Mouse (Mus musculus): ENCODE data around the gene Lrrc46. TPM values are rescaled to one million over a fixed set of nuclear protein-coding genes. Genes with fewer than 3 reads are reported as not detected.

Gene Lrrc46
- 0.28 and 0.35 TPM in 2 replicates for polyA plus RNA-seq (2016; fragmentation: Nextera tagmentation; extraction: Ambion mirVana)

DNA sequence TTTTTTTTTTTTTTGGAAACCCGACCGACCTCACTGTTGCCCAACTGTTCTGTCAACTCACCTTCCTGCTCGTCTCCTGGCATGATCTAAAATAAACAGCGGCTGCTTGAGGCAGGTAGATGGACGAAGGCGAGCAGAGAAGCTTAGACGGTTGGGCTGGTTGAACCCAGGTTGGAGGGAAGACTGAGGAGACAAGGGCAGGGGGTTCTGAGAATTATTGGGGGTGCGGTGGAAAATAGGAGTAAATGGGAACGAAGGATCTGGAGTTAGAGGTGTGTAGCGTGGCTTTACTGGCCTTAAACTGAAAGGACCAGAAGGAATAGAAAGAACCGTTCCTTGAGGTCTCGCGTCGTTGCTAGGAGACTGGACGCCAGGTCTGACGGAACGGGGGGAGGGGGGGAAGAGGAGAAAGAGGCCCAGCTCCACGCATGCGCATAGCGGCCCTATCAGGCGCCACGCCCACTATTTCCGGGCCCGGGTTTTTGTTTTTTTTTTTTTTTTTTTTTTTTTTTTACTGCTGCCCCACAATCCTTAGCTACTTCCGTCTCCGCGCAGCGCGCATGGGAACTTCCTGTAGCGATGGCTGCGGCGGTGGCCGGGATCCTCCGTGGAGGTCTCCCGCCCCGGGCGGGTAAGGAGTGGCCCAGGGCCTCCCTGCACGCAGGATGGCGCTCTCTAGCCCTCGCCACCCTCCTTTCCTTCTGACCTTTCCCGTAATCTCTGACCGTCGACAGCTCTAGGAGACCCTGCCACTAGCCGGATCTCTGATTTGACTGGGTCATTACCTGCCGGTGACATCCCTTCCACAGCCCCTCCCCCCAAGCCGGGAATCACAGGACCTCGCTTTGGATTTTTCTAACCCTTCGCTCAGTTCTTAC, at the start of gene Lrrc46, which contains the start of gene Mrpl10:
Gene Lrrc46 (minus strand): TSS at position 386 of the 878 bp plus-strand sequence.
Gene Mrpl10 (plus strand): TSS at position 539 of the 878 bp plus-strand sequence.
- Histone ChIP-seq H3K36me3 (peaks cover 24% of the 10 kb centered on the region), H3K27me3 (ENCODE audit: insufficient read depth, poor library complexity, severe bottlenecking) (no peaks in the 10 kb centered on the region), H3K27ac (peak within 1 kb of the TSS; percentile 92), H3K9me3 (no peaks in the 10 kb centered on the region), H3K4me1 (peaks cover 11% of the 10 kb centered on the region), H3K4me3 (peak within 1 kb of the TSS; percentile 85)
- DNase-seq (ENCODE audit: low spot score), result peak; percentile 95
- under 1% methylated on average over 41 of the region's 48 CpGs for WGBS

- Histone ChIP-seq H3K4me3 (no peak overlapping the region), H3K27ac (no peak overlapping the region), H3K27me3 (ENCODE audit: insufficient read depth, poor library complexity, severe bottlenecking) (peaks cover 26% of the 10 kb centered on the region), H3K36me3 (no peaks in the 10 kb centered on the region), H3K9me3 (peaks cover 11% of the 10 kb centered on the region), H3K4me1 (peaks cover 10% of the 10 kb centered on the region)
- 66% methylated on average over 6 of the region's 6 CpGs for WGBS
- no peak for DNase-seq (ENCODE audit: low spot score)
Observed at GRCm38 (mm10) chr11:97086365-97086764, 45.2 kb upstream of the Lrrc46 start.

DNA sequence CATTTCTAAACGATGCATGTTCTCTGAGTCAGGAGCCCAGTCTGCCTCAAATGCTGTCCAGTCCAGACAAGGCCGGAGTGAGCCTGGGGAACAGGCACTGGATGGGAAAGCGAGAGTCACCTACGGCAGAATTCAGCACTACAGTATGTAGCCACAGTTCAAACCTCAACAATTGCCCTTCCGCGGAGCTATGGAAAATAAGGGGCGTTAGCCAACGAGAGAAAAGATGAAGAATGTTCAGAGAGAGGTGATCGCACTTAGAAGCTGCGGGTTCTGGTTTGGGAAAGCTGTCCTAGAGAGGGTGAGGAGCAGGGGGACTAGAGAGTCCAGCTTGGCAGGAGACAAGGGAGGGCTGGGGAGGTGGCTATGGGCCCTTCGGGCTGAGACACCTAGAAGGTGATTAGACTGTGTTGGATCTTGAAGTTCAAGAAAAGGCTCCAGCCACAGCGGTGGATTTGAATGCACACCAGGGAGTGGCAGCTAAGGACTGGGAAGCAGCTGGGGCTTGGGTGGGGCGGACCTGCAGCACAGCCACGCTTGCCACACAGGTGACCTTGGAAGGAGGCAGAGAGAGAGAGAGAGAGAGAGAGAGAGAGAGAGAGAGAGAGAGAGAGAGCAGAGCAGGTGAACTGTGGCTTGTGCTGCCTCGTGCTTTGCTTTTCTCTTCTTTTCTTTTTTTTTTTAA, 43.8 kb upstream of the Lrrc46 start:
- 83% methylated on average over 15 of the region's 15 CpGs for WGBS
- no peak overlapping the region for H3K4me3 ChIP-seq
- H3K27ac ChIP-seq, result no peak overlapping the region
- no peak for DNase-seq (ENCODE audit: low spot score)
- no peaks in the 10 kb centered on the region for H3K36me3 ChIP-seq
- peaks cover 10% of the 10 kb centered on the region for H3K4me1 ChIP-seq
- peaks cover 11% of the 10 kb centered on the region for H3K9me3 ChIP-seq
- H3K27me3 ChIP-seq (ENCODE audit: insufficient read depth, poor library complexity, severe bottlenecking), result peaks cover 26% of the 10 kb centered on the region

DNA sequence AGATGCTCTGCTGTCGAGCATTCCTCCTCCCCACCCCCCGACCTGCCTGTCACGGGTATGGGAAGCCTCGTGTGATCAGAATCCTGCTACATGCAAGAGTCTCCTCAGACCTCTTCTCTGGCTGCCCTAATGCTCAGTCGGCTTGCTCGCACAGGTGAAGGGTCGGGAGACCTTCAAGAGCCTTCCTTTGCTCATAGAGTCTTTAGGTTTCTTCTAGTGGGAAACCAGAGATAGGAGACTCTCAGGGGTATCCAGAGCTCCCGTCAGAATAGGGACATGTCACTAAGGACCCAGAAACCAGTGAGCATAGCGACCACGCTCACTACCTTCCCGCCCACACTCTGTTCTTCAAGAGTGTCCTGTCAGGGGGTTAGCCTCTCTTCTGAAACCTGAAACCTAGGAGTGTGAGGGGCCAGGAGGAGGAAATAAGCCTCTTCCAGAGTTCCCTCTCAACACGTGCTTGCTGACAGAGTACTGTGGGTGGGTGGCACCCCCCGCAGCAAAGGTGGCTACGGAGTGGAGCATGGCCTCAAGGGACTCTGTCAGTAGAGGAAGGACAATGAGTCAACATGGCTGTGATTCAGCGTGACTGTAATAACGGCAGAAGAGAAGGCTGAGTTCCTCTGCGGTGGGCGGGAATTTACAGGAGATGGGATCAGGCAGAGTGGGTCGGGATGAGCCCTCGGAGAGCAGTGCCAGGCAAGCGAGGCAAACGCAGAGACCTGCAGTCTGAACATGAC, 42.4 kb upstream of the Lrrc46 start:
- 23% methylated on average over 22 of the region's 22 CpGs for WGBS
- DNase-seq (ENCODE audit: low spot score), result no peak
- peaks cover 11% of the 10 kb centered on the region for H3K9me3 ChIP-seq
- H3K4me3 ChIP-seq, result peak overlapping the region; percentile 22
- H3K4me1 ChIP-seq, result peaks cover 10% of the 10 kb centered on the region
- no peak overlapping the region for H3K27ac ChIP-seq
- no peaks in the 10 kb centered on the region for H3K36me3 ChIP-seq
- H3K27me3 ChIP-seq (ENCODE audit: insufficient read depth, poor library complexity, severe bottlenecking), result peaks cover 26% of the 10 kb centered on the region

DNA sequence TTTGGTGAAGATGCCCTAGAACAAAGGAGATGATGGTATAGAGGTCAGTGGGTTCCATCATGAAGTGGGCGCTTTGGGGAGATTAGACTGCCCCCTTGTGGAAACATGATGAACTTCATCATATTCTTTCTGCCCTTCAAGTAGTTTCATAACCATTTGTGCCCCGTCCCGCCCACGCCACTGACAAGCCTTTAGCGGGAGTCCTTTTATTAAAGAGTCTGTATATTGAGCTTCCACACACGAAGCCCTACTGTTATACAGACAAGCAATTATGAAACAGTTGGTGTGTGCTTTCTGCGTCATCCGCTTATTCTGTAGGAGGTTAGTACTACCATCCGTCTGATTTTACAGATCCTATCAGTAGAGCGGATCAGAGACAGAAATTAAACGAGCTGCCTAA, 41.8 kb upstream of the Lrrc46 start:
- WGBS, result 39% methylated on average over 11 of the region's 11 CpGs
- peaks cover 26% of the 10 kb centered on the region for H3K27me3 ChIP-seq (ENCODE audit: insufficient read depth, poor library complexity, severe bottlenecking)
- 0 out of 2 replicates have a peak overlapping the region, but pooled peaks have one; percentile 22 for H3K4me3 ChIP-seq
- H3K36me3 ChIP-seq, result no peaks in the 10 kb centered on the region
- H3K27ac ChIP-seq, result no peak overlapping the region
- H3K9me3 ChIP-seq, result peaks cover 11% of the 10 kb centered on the region
- H3K4me1 ChIP-seq, result peaks cover 10% of the 10 kb centered on the region
- no peak for DNase-seq (ENCODE audit: low spot score)

DNA sequence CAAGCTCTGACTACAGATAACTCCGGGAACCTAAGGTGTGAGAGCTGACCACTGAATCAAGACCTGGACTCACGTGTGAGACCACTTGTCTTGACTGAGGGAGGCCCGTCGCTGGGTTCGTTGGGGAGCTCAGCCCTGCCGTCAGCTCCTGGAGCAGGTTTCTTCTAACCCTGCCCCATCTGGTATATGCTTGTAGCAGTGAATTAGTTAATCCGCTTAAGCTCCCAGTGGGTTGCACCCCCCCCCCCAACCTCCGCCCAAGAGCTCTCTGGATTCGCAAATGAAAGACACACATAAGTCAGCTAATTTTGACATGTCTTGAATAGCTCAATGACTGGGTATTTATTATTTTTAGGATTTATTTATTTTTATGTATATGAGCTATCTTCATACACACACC, 39.1 kb upstream of the Lrrc46 start:
- H3K27ac ChIP-seq, result no peak overlapping the region
- WGBS, result 16% methylated on average over 9 of the region's 9 CpGs
- peaks cover 4% of the 10 kb centered on the region for H3K9me3 ChIP-seq
- no peak for DNase-seq (ENCODE audit: low spot score)
- H3K36me3 ChIP-seq, result no peaks in the 10 kb centered on the region
- peaks cover 10% of the 10 kb centered on the region for H3K4me1 ChIP-seq
- H3K27me3 ChIP-seq (ENCODE audit: insufficient read depth, poor library complexity, severe bottlenecking), result peaks cover 26% of the 10 kb centered on the region
- no peak overlapping the region for H3K4me3 ChIP-seq

DNA sequence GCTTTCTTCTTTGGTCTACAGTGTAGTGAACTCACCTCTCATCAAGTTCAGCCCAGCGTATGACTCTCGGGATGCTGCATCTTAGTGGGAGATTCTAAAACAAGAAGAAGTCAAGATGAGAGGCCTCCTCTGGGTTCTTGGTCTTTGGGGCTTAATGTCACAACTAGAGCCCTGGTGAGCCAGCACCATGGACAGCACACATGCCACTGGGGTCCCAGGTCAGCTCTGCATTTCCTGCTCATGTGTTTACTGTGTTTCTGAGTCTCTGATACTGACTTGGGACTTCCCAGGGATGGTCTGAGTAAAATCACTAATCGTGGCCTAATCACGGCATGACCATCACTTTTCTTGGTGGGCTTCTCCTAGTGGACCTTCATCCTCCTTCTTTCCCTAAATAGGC, 37.5 kb upstream of the Lrrc46 start:
- DNase-seq (ENCODE audit: low spot score), result peak; percentile 83
- H3K4me3 ChIP-seq, result no peak overlapping the region
- H3K4me1 ChIP-seq, result peaks cover 10% of the 10 kb centered on the region
- H3K27ac ChIP-seq, result no peak overlapping the region
- H3K27me3 ChIP-seq (ENCODE audit: insufficient read depth, poor library complexity, severe bottlenecking), result peaks cover 11% of the 10 kb centered on the region
- H3K36me3 ChIP-seq, result no peaks in the 10 kb centered on the region
- 36% methylated on average over 4 of the region's 4 CpGs for WGBS
- peaks cover 4% of the 10 kb centered on the region for H3K9me3 ChIP-seq

DNA sequence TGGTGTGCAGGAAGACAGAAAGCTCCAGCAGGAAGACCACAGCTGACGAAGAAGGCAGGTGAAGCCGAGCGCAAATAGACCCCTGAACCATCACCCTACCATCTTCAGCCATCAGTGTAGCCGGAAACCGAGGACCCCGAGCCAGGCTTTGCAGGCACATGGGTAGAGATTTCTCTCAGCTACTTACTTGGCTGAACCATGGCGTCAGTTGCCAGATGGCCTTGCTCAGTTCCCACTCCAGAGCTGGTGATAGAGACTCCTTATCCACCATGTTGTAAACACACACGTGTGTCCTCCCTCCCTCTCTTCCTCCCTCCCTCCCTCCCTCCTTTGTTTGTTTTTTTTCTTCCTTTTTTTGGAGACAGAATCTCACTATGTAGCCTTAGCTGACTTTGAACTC, 33.0 kb upstream of the Lrrc46 start:
- Histone ChIP-seq H3K9me3 (no peaks in the 10 kb centered on the region), H3K36me3 (no peaks in the 10 kb centered on the region), H3K27ac (no peak overlapping the region), H3K27me3 (ENCODE audit: insufficient read depth, poor library complexity, severe bottlenecking) (no peaks in the 10 kb centered on the region), H3K4me1 (peaks cover 15% of the 10 kb centered on the region), H3K4me3 (no peak overlapping the region)
- DNase-seq (ENCODE audit: low spot score), result no peak
- WGBS, result 59% methylated on average over 8 of the region's 8 CpGs

- 34% methylated on average over 3 of the region's 3 CpGs for WGBS
- H3K4me1 ChIP-seq, result peaks cover 15% of the 10 kb centered on the region
- DNase-seq (ENCODE audit: low spot score), result no peak
- peaks cover 9% of the 10 kb centered on the region; the same call in 1 of the 2 replicates for H3K27me3 ChIP-seq (ENCODE audit: insufficient read depth, poor library complexity, severe bottlenecking)
- H3K9me3 ChIP-seq, result no peaks in the 10 kb centered on the region
- no peak overlapping the region for H3K4me3 ChIP-seq
- no peak overlapping the region for H3K27ac ChIP-seq
- H3K36me3 ChIP-seq, result peaks cover 10% of the 10 kb centered on the region
Observed at GRCm38 (mm10) chr11:97072533-97072932, 31.3 kb upstream of the Lrrc46 start.

- Histone ChIP-seq H3K27ac (peak overlapping the region; percentile 52; the same call in 1 of the 2 replicates), H3K9me3 (no peaks in the 10 kb centered on the region), H3K4me1 (peaks cover 21% of the 10 kb centered on the region), H3K36me3 (peaks cover 22% of the 10 kb centered on the region), H3K4me3 (no peak overlapping the region), H3K27me3 (ENCODE audit: insufficient read depth, poor library complexity, severe bottlenecking) (peaks cover 9% of the 10 kb centered on the region; the same call in 1 of the 2 replicates)
- no peak for DNase-seq (ENCODE audit: low spot score)
- 50% methylated on average over 1 of the region's 1 CpGs for WGBS
Observed at GRCm38 (mm10) chr11:97071129-97071528, 29.9 kb upstream of the Lrrc46 start.

GRCm38 (mm10) chr11:97069770-97070169, 28.6 kb upstream of the Lrrc46 start:
- no peak overlapping the region; the same call in 1 of the 2 replicates for H3K27ac ChIP-seq
- H3K4me1 ChIP-seq, result peaks cover 29% of the 10 kb centered on the region
- no peaks in the 10 kb centered on the region for H3K9me3 ChIP-seq
- H3K27me3 ChIP-seq (ENCODE audit: insufficient read depth, poor library complexity, severe bottlenecking), result peaks cover 9% of the 10 kb centered on the region; the same call in 1 of the 2 replicates
- 84% methylated on average over 2 of the region's 2 CpGs for WGBS
- peaks cover 23% of the 10 kb centered on the region for H3K36me3 ChIP-seq
- DNase-seq (ENCODE audit: low spot score), result no peak
- H3K4me3 ChIP-seq, result no peak overlapping the region

- H3K36me3 ChIP-seq, result peaks cover 24% of the 10 kb centered on the region
- WGBS, result 74% methylated on average over 1 of the region's 1 CpGs
- DNase-seq (ENCODE audit: low spot score), result no peak
- no peak overlapping the region for H3K27ac ChIP-seq
- no peak overlapping the region for H3K4me3 ChIP-seq
- peaks cover 26% of the 10 kb centered on the region for H3K4me1 ChIP-seq
- peaks cover 9% of the 10 kb centered on the region; the same call in 1 of the 2 replicates for H3K27me3 ChIP-seq (ENCODE audit: insufficient read depth, poor library complexity, severe bottlenecking)
- H3K9me3 ChIP-seq, result no peaks in the 10 kb centered on the region
Observed at GRCm38 (mm10) chr11:97069333-97069732, 28.1 kb upstream of the Lrrc46 start.

Measured in heart, embryonic 10.5 days (tissue).